Mouse (Mus musculus): ENCODE measurements around the gene Tmtc1.

Tmtc1 gene

GRCm38 (mm10) chr6:148443726-148444701, at the start of gene Tmtc1:
Tmtc1 (minus strand) TSS chr6:148444389.
- peak; percentile 8 for DNase-seq

GRCm38 (mm10) chr6:148491849-148492248, 47.7 kb upstream of the Tmtc1 start:
- no peak for DNase-seq

- DNase-seq: no peak
Measured at GRCm38 (mm10) chr6:148486756-148487155, 42.6 kb upstream of the Tmtc1 start.

- DNase-seq: no peak
Measured at GRCm38 (mm10) chr6:148481894-148482293, 37.7 kb upstream of the Tmtc1 start.

GRCm38 (mm10) chr6:148479671-148480237, 35.6 kb upstream of the Tmtc1 start:
- no peak for DNase-seq

- DNase-seq: no peak
Measured at GRCm38 (mm10) chr6:148478350-148478749, 34.2 kb upstream of the Tmtc1 start.

- DNase-seq: no peak
Measured at GRCm38 (mm10) chr6:148472289-148472688, 28.1 kb upstream of the Tmtc1 start.

GRCm38 (mm10) chr6:148467924-148468389, 23.8 kb upstream of the Tmtc1 start:
- no peak for DNase-seq

- no peak for DNase-seq
Measured at GRCm38 (mm10) chr6:148467170-148467921, 23.2 kb upstream of the Tmtc1 start.

- DNase-seq: no peak
Measured at GRCm38 (mm10) chr6:148459636-148460035, 15.4 kb upstream of the Tmtc1 start.

- DNase-seq: no peak
Measured at GRCm38 (mm10) chr6:148455470-148455869, 11.3 kb upstream of the Tmtc1 start.

GRCm38 (mm10) chr6:148454740-148455139, 10.6 kb upstream of the Tmtc1 start:
- DNase-seq: no peak

GRCm38 (mm10) chr6:148448151-148448550, 4.0 kb upstream of the Tmtc1 start:
- DNase-seq: no peak

GRCm38 (mm10) chr6:148446113-148446512, 1.9 kb upstream of the Tmtc1 start:
- no peak for DNase-seq

GRCm38 (mm10) chr6:148444796-148445195, 607 bp upstream of the Tmtc1 start:
- DNase-seq: no peak

- no peak for DNase-seq
Measured at GRCm38 (mm10) chr6:148443291-148443725, 881 bp downstream of the Tmtc1 start.

GRCm38 (mm10) chr6:148442671-148443290, 1.4 kb downstream of the Tmtc1 start:
- DNase-seq: no peak

- no peak for DNase-seq
Measured at GRCm38 (mm10) chr6:148441871-148442270, 2.3 kb downstream of the Tmtc1 start.

- no peak for DNase-seq
Measured at GRCm38 (mm10) chr6:148439101-148439500, 5.1 kb downstream of the Tmtc1 start.

- DNase-seq: no peak
Measured at GRCm38 (mm10) chr6:148437565-148437964, 6.6 kb downstream of the Tmtc1 start.

GRCm38 (mm10) chr6:148436441-148437001, 7.7 kb downstream of the Tmtc1 start:
- no peak for DNase-seq

GRCm38 (mm10) chr6:148421577-148421976, 22.6 kb downstream of the Tmtc1 start:
- DNase-seq: no peak
